Mouse (Mus musculus) CD4-positive, CD25-positive, alpha-beta regulatory T cell, adult 4 months (primary cell): ENCODE data around the gene Anapc4. TPM values are rescaled to one million over a fixed set of nuclear protein-coding genes. Genes with fewer than 3 reads are reported as not detected.
A peak's percentile ranks its signal among the peaks of the same experiment; 100 is the strongest.

Experiments
- ATAC-seq: one replicate; pipeline ENCODE4 v1.8.0; 2017
- polyA plus RNA-seq, 2 experiments: library from polyadenylated mRNA; unstranded; fragments of 100-300 nt; shearing (Covaris generic); gene quantifications; one replicate each; pipeline ENCODE4 v1.2.1; 2017

Anapc4 gene
- polyA plus RNA-seq, 2 experiments from 2014 or later: 71.6 to 76.5 TPM

GRCm38 (mm10) chr5:52871461-52871860 lies 37.6 kb downstream of the Anapc4 start:
- no peak for ATAC-seq

GRCm38 (mm10) chr5:52871986-52872385 lies 38.2 kb downstream of the Anapc4 start:
- ATAC-seq: no peak

- peak; percentile 76 for ATAC-seq
These were observed 45.0 kb downstream of the Anapc4 start for GRCm38 (mm10) chr5:52878847-52879246.

GRCm38 (mm10) chr5:52879926-52880325 lies 46.1 kb downstream of the Anapc4 start:
- no peak for ATAC-seq

GRCm38 (mm10) chr5:52882446-52882845 lies 48.6 kb downstream of the Anapc4 start:
- no peak for ATAC-seq

- peak; percentile 71 for ATAC-seq
These were observed 53.3 kb downstream of the Anapc4 start for GRCm38 (mm10) chr5:52887085-52887484.

- ATAC-seq: no peak
These were observed 56.1 kb downstream of the Anapc4 start for GRCm38 (mm10) chr5:52889919-52890318.

- ATAC-seq: no peak
These were observed 58.4 kb downstream of the Anapc4 start for GRCm38 (mm10) chr5:52891949-52892835.

GRCm38 (mm10) chr5:52893938-52894337 lies 60.1 kb downstream of the Anapc4 start:
- no peak for ATAC-seq

GRCm38 (mm10) chr5:52904246-52904645 lies 70.4 kb downstream of the Anapc4 start:
- no peak for ATAC-seq

GRCm38 (mm10) chr5:52904671-52905070 lies 70.9 kb downstream of the Anapc4 start:
- ATAC-seq: no peak

- ATAC-seq: no peak
These were observed 74.4 kb downstream of the Anapc4 start for GRCm38 (mm10) chr5:52908246-52908645.

- ATAC-seq: peak; percentile 93
These were observed 76.4 kb downstream of the Anapc4 start for GRCm38 (mm10) chr5:52910159-52910591.

- ATAC-seq: no peak
These were observed 77.6 kb downstream of the Anapc4 start for GRCm38 (mm10) chr5:52911286-52911870.

GRCm38 (mm10) chr5:52913711-52914110 lies 79.9 kb downstream of the Anapc4 start:
- ATAC-seq: no peak

GRCm38 (mm10) chr5:52916186-52916585 lies 82.4 kb downstream of the Anapc4 start:
- no peak for ATAC-seq

Other genes starting within 250 kb of the Anapc4 start
- 1 to 10 TPM; 5.4 to 5.6 TPM for gene Sepsecs, start 164.3 kb upstream of the Anapc4 start, polyA plus RNA-seq
- 1 to 10 TPM in 1 of 2 experiments, under 1 TPM in 1; 0.58 to 1.1 TPM for gene Pi4k2b, start 92.4 kb upstream of the Anapc4 start, polyA plus RNA-seq
- 10 to 100 TPM; 14.4 to 15.2 TPM for gene Zcchc4, start 58.6 kb upstream of the Anapc4 start, polyA plus RNA-seq
- gene Slc34a2, start 204.1 kb downstream of the Anapc4 start, polyA plus RNA-seq: not detected